Mouse (Mus musculus): ENCODE measurements around the gene Dusp16.

DNA sequence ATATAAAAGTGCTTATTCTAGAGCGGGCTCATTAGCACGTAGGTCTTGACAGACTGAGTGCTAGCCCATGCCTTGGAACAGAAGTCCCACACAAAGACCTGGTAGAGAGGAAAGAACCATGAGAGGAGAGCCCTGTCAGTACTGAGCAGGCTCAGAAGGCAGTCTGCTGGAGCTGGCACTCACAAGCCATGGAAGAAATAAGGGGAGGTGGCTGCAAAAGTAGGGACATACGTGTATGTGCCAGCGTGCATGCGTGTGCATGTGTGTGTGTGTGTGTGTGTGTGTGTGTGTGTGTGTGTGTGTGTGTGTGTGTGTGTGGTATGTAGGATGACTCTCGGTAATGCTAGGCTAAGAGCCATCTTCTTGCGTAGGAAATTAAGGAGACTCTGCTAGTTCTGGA, 69.1 kb downstream of the Dusp16 start:
- no peak for TF ChIP-seq CHD2 (IDR thresholded peaks at IDR 0.05; ENCODE audit: low read depth, low read length)
- no peak for TF ChIP-seq ZNF384 (IDR thresholded peaks at IDR 0.05; ENCODE audit: low read depth, low read length)

Measured in ES-E14 (cell line).